Mouse (Mus musculus) liver, embryonic 14.5 days (tissue): ENCODE results near the gene Gm36864.

Experiments used
- CTCF ChIP-seq: IDR thresholded peaks from 2 replicates; pipeline ENCODE4 v1.5.1; 2016; ENCODE audit warnings: antibody characterized with exemption, low read depth, control low read depth
- EP300 ChIP-seq: IDR thresholded peaks from 2 replicates; pipeline ENCODE4 v1.6.1; 2016; ENCODE audit warnings: antibody characterized with exemption, low read depth

DNA sequence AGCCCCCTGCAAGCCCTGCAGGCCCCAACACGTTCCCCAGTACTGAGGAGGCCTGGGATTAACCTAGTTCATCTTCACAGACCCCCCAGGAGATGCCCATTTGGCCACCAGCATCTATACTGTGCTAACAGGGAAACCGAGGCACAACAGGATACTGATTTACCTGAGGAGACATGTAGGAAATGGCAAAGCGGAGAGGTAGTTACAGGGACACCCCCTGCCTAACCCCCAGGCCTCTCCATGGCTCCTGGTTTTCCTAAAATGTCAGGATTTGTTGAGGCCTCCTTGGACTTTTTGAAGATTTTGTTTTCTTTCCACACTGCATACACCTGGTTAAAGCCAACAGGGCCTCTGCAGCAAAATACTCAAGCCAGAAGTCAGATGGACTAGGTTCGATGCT, 21.3 kb downstream of the Gm36864 start, which contains the start of gene Acp4:
- TF ChIP-seq CTCF (no peak), EP300 (no peak)
